Mouse (Mus musculus) heart, embryonic 14.5 days (tissue): Measurements from ENCODE around the gene Tcf7. TPM values are rescaled to one million over a fixed set of nuclear protein-coding genes. Genes with fewer than 3 reads are reported as not detected.

Experiments used
- ATAC-seq: fragments of 200-750 bp; cut with Nextera tagmentation; 2 replicates; pipeline ENCODE4 v1.8.0; 2017; ENCODE audit warnings: low read depth, moderate TSS enrichment; ENCODE audit not compliant: insufficient number of reproducible peaks, insufficient read depth, low FRiP score
- H3K27ac ChIP-seq, 2 experiments: fragments of 200-500 bp in 1 of 2; fragments of 300-500 bp in 1 of 2; sonication (generic) in 1 of 2; replicated peaks in 1 of 2; 2 replicates each; pipeline ENCODE4 v1.5.1; 2012 to 2014; ENCODE audit warnings: low read depth in 2 of 2, low read length in 2 of 2, control low read depth in 1 of 2, mild to moderate bottlenecking in 1 of 2, mixed read lengths in 1 of 2; ENCODE audit not compliant: control insufficient read depth in 1 of 2, insufficient read depth in 1 of 2
- H3K27me3 ChIP-seq: fragments of 300-500 bp; sonication (generic); 2 replicates; pipeline ENCODE4 v1.6.1; 2014; ENCODE audit warnings: mild to moderate bottlenecking, low read length, control low read depth; ENCODE audit not compliant: control insufficient read depth, insufficient read depth
- H3K36me3 ChIP-seq: fragments of 300-500 bp; sonication (generic); 2 replicates; pipeline ENCODE4 v1.6.1; 2014; ENCODE audit warnings: mild to moderate bottlenecking, control low read depth, low read length, mixed read lengths; ENCODE audit not compliant: control insufficient read depth, insufficient read depth
- H3K4me1 ChIP-seq, 2 experiments: fragments of 200-500 bp in 1 of 2; fragments of 300-500 bp in 1 of 2; sonication (generic) in 1 of 2; 2 replicates each; pipeline ENCODE4 v1.6.1; 2012 to 2014; ENCODE audit warnings: low read length in 2 of 2, control low read depth in 1 of 2, mixed read lengths in 1 of 2; ENCODE audit not compliant: control insufficient read depth in 2 of 2, insufficient read depth in 2 of 2
- H3K4me2 ChIP-seq: fragments of 300-500 bp; sonication (generic); 2 replicates; pipeline ENCODE4 v1.6.1; 2014; ENCODE audit warnings: mild to moderate bottlenecking, low read length
- H3K4me3 ChIP-seq, 2 experiments: fragments of 200-500 bp in 1 of 2; fragments of 300-500 bp in 1 of 2; sonication (generic) in 1 of 2; 2 replicates each; pipeline ENCODE4 v1.5.1; 2012 to 2014; ENCODE audit warnings: low read length in 2 of 2, mild to moderate bottlenecking in 2 of 2, control low read depth in 1 of 2, low read depth in 1 of 2, moderate library complexity in 1 of 2; ENCODE audit not compliant: control insufficient read depth in 1 of 2, insufficient read depth in 1 of 2
- H3K9ac ChIP-seq: fragments of 300-500 bp; sonication (generic); 2 replicates; pipeline ENCODE4 v1.6.1; 2014; ENCODE audit warnings: mild to moderate bottlenecking, low read length
- H3K9me3 ChIP-seq: fragments of 300-500 bp; sonication (generic); 2 replicates; pipeline ENCODE4 v1.6.1; 2016; ENCODE audit warnings: low read length, control low read depth; ENCODE audit not compliant: control insufficient read depth
- WGBS: fragments of 180-500 bp; shearing (Covaris S2); extraction: QIAGEN DNeasy Blood & Tissue Kit; methylation state at CpG from one replicate; pipeline ENCODE4 v1.1.7; 2014; 5-methylcytosine and 5-hydroxymethylcytosine counted together
- polyA plus RNA-seq: library from polyadenylated mRNA; unstranded; fragments of >200 nt; fragmentation: Nextera tagmentation; extraction: Ambion mirVana; gene quantifications from 2 replicates; pipeline ENCODE4 v1.2.1, GENCODE M21; 2014

Tcf7 gene
- polyA plus RNA-seq, 1 experiment from 2014 or later, result 2.5 TPM

DNA sequence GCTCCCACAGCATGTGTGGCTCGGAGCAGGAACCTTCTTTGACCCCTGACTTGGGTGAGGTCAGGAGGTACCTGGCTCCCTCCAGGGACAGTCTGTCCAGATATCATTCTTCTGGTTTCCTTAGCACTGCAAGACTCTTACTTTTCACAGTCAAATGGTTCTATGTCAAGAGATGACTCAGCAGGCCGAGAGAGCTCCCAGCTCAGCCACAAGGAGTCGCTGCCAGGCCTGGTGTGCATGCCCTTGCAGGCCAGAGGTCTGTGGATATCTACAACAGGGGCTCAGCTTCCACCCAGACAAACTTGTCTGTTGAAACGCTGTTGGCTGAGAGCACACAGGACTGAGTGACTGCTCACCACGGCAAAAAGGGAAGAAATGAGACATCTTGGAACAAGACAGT lies 20.9 kb downstream of the Tcf7 start:
- Histone ChIP-seq H3K27me3 (no peaks in the 10 kb centered on the region), H3K4me2 (no peak overlapping the region), H3K4me3 (no peak overlapping the region), H3K27ac (no peak overlapping the region), H3K9me3 (no peaks in the 10 kb centered on the region), H3K4me1 (peaks cover 15 to 19% of the 10 kb centered on the region in 2 experiments), H3K36me3 (peaks cover 16% of the 10 kb centered on the region), H3K9ac (no peak overlapping the region)
- WGBS, result 43% methylated on average over 5 of the region's 5 CpGs
- no peak for ATAC-seq

DNA sequence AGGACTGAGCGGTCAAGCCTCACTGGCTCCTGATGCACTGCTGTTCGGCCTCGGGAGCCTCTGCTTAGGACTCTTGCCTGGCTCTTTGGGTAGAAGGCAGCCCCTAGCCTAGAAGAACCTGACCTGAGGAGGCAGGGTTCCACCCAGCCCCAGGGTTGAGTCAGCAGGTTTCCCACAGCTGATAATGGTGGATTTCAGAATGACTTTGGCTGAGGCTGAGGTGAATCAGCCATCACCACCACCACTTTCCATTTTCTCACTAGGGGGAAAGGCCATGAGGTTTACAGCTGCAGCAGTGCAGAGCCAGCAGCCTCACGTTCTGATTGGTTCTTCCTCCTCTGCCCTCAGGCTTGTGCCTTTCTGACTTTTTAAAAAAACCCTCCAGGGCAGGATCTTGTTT lies 21.9 kb downstream of the Tcf7 start:
- no peaks in the 10 kb centered on the region for H3K27me3 ChIP-seq
- H3K9ac ChIP-seq, result no peak overlapping the region
- peaks cover 8 to 10% of the 10 kb centered on the region in 2 experiments; a peak in 3 of 4 replicates for H3K4me1 ChIP-seq
- H3K27ac ChIP-seq, result no peak overlapping the region
- peaks cover 16% of the 10 kb centered on the region for H3K36me3 ChIP-seq
- no peak for ATAC-seq
- no peak overlapping the region for H3K4me2 ChIP-seq
- H3K4me3 ChIP-seq, result no peak overlapping the region
- H3K9me3 ChIP-seq, result no peaks in the 10 kb centered on the region
- WGBS, result 76% methylated on average over 4 of the region's 4 CpGs

DNA sequence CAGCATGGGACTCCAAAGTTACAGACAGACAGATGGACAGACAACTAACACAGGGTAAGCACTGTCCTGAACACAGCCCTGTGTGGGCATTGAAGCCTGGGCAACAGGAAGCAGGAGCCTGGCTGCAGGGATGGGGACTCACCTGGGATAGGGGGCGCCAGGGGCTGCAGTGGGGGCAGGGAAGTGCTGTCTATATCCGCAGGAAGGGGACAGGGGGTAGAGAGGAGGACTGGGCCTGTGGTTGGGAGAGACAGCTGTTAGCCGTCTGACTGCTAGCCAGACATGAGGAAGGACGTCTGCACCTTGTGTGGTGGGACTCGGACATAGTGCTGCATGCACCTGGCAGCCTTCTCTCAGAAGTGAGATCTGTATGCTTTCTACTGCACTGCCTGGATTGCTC lies 24.1 kb downstream of the Tcf7 start:
- Histone ChIP-seq H3K9me3 (no peaks in the 10 kb centered on the region), H3K4me1 (peaks cover 0 to 2% of the 10 kb centered on the region in 2 experiments; a peak in 1 of 4 replicates), H3K36me3 (peaks cover 16% of the 10 kb centered on the region), H3K4me2 (no peak overlapping the region), H3K27ac (no peak overlapping the region), H3K4me3 (no peak overlapping the region), H3K27me3 (no peaks in the 10 kb centered on the region), H3K9ac (no peak overlapping the region)
- no peak for ATAC-seq
- 72% methylated on average over 5 of the region's 5 CpGs for WGBS

DNA sequence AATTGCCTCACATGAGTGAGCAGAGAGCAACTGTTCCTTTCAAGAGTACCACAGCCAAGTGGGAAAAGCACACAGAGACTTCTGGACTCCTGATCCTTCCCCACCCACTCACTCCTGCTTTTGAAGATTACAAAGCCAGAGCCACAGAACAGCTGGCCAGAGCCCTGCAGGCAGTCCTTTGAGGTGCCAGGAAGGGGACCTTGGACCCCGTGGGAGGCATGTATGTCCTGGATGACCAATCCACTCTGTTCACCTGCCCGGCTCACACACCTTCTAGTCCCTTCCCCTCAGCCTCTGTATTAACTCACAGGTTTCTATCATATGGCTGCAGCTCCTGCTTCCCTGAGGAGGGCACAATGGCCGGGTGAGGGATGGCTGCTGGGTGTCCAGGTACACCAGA lies 25.4 kb downstream of the Tcf7 start:
- Histone ChIP-seq H3K27ac (no peak overlapping the region), H3K4me2 (no peak overlapping the region), H3K4me3 (no peak overlapping the region), H3K9ac (no peak overlapping the region), H3K4me1 (peaks cover 0 to 2% of the 10 kb centered on the region in 2 experiments; a peak in 1 of 4 replicates), H3K27me3 (no peaks in the 10 kb centered on the region), H3K36me3 (peaks cover 21% of the 10 kb centered on the region), H3K9me3 (no peaks in the 10 kb centered on the region)
- 91% methylated on average over 3 of the region's 3 CpGs for WGBS
- no peak for ATAC-seq

DNA sequence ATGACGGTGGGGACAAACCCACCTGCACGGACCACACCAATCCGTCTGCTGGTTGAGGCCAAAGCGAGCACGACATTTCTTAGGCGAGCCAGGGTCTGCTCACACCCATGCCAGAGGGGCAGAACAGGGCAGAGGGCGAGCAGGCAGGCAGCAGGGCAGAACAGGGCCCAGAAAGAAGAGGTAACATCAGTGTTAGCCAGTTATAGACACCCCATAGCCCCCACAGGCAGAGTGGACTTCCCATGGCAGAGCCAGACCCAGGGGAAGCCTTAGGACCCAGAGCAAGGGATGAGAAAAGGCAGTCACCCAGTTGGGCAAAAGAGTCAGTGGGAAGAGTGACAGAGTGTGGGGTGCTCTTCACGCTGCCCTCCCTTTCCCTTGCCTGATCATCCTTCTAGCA lies 27.7 kb downstream of the Tcf7 start:
- no peak overlapping the region for H3K9ac ChIP-seq

DNA sequence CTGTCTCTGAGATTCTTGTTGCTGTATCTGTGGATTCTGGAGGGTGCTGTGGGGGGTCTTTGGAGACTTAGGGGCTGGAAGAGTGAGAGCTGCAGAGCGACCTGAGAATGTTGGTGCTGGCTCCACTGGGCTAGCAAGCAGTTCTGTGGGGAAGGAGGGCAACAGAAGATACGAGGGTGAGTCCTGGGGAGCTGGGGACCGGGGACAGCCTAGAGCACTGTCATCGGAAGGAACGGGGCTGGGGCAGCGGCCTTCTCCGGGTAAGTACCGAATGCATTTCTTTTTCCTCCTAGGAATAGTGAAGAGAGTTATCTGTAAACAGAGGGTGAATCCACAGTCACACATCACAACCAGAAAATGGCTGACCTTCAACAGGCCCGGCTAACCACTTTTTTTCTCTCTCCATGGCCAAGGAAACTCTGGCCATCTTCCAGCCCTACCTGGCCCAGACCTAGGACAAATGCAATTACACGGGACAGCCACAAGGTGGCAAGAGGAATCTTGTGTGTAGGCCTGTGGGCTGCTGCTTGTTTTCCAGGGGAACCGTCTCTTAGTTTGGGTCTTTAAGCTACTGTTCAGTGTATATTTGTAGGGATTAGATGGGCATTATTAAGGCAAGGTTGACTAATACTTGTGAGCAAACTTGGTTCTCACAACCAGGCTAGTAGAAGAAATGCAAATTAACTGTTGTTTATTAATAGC lies 29.0 kb downstream of the Tcf7 start:
- no peak for ATAC-seq
- Histone ChIP-seq H3K4me3 (no peak overlapping the region), H3K27ac (no peak overlapping the region), H3K36me3 (peaks cover 30% of the 10 kb centered on the region), H3K4me1 (peaks cover 0 to 4% of the 10 kb centered on the region in 2 experiments; a peak in 2 of 4 replicates), H3K27me3 (no peaks in the 10 kb centered on the region), H3K9ac (no peak overlapping the region), H3K9me3 (no peaks in the 10 kb centered on the region), H3K4me2 (no peak overlapping the region)
- 66% methylated on average over 11 of the region's 11 CpGs for WGBS

More for the DNA sequence above, 27.7 kb downstream of the Tcf7 start:
- H3K36me3 ChIP-seq, result peaks cover 27% of the 10 kb centered on the region
- ATAC-seq, result no peak
- WGBS, result 85% methylated on average over 8 of the region's 8 CpGs
- no peak overlapping the region for H3K4me2 ChIP-seq
- H3K4me3 ChIP-seq, result no peak overlapping the region
- peaks cover 0 to 4% of the 10 kb centered on the region in 2 experiments; a peak in 2 of 4 replicates for H3K4me1 ChIP-seq
- H3K27ac ChIP-seq, result no peak overlapping the region
- H3K9me3 ChIP-seq, result no peaks in the 10 kb centered on the region
- H3K27me3 ChIP-seq, result no peaks in the 10 kb centered on the region

DNA sequence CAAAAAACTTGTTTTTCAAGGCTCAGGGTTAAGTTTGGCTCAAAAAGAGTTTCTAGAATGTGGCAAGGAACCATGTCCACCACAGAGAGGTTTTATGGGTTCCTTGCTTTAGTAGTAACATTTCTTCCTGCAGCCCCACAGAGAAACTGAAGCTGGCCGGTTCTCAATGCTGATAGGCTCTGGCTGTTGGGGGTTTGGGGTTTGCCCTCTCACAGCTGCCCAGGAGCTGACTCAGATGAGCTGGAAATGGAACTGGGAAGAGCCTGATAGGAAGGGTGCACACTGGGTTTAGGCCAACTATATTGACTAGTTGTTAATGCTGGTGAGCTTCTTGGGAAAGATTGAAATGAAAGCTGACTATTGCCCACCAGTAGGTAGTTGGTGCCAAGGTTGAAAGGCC lies 30.1 kb downstream of the Tcf7 start:
- Histone ChIP-seq H3K4me3 (no peak overlapping the region), H3K36me3 (peaks cover 40% of the 10 kb centered on the region), H3K4me1 (peaks cover 0 to 4% of the 10 kb centered on the region in 2 experiments; a peak in 2 of 4 replicates), H3K9ac (no peak overlapping the region), H3K27me3 (no peaks in the 10 kb centered on the region), H3K9me3 (no peaks in the 10 kb centered on the region), H3K4me2 (no peak overlapping the region), H3K27ac (no peak overlapping the region)
- no peak for ATAC-seq
- WGBS, result 63% methylated on average over 1 of the region's 1 CpGs

DNA sequence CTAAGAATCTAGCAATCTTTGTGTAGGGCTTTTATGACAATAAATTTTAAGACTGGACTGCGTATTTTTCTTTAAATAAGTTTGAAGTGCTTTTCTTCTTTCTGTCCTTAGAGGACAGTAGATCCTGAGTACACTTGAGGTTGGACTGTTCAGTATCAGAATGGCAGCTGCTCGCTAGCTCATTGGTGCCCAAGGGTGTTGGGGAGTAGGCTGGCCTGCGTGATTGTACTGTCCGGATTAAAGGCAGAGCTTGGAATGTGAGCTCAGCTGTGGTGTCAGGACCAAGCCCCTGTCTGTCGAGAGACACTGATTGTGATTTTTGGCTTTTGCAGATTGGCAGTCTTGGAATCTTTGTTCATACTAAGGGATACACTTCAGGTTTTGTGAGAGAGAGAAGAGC lies 31.0 kb downstream of the Tcf7 start:
- Histone ChIP-seq H3K4me2 (no peak overlapping the region), H3K9me3 (no peaks in the 10 kb centered on the region)
- 37% methylated on average over 5 of the region's 5 CpGs for WGBS

More for the DNA sequence above, 31.0 kb downstream of the Tcf7 start:
- Histone ChIP-seq H3K27ac (no peak overlapping the region), H3K36me3 (peaks cover 44% of the 10 kb centered on the region), H3K4me3 (no peak overlapping the region), H3K27me3 (no peaks in the 10 kb centered on the region), H3K4me1 (peaks cover 0 to 4% of the 10 kb centered on the region in 2 experiments; a peak in 2 of 4 replicates), H3K9ac (no peak overlapping the region)
- no peak for ATAC-seq
